Mouse (Mus musculus): ENCODE measurements around the gene Dpf1.

DNA sequence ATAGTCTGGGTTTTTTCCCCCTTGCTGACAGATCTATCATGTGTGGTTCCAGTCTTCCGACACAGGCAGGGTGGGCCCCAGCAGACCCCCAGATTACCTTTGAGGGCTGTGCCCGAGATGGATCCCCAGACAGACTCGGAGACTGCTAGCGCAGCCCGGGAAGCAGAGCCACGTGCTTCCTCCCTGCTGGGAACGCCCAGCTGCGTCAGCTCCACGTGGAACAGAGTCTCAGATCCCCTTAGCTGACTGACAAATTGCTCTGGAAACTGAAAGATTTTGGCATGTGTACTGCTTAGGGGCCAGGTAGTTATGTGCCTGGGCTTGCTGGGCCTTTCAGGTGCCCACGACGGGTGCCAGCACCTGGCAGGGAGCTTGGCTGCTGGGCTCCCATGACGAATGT lies 38.0 kb downstream of the Dpf1 start:
- TF ChIP-seq CTCF (IDR thresholded peaks at IDR 0.05; ENCODE audit: low read depth, low read length) (no peak), TAL1 (conservative IDR thresholded peaks at IDR 0.05; ENCODE audit: low read depth, low read length) (no peak), GATA2 (IDR thresholded peaks at IDR 0.05; ENCODE audit: borderline replicate concordance, low read depth, low read length) (no peak)

Measured in G1E (cell line).